Mouse (Mus musculus) cerebellum, adult (tissue): ENCODE data around the gene Katnb1.

Source experiments
- ATAC-seq: cut with Nextera tagmentation; 2 replicates; pipeline ENCODE4 v1.9.2; 2017; ENCODE audit warnings: mild to moderate bottlenecking, moderate library complexity, mixed read lengths; ENCODE audit not compliant: insufficient number of reproducible peaks, low FRiP score, low TSS enrichment

The Katnb1 gene

DNA sequence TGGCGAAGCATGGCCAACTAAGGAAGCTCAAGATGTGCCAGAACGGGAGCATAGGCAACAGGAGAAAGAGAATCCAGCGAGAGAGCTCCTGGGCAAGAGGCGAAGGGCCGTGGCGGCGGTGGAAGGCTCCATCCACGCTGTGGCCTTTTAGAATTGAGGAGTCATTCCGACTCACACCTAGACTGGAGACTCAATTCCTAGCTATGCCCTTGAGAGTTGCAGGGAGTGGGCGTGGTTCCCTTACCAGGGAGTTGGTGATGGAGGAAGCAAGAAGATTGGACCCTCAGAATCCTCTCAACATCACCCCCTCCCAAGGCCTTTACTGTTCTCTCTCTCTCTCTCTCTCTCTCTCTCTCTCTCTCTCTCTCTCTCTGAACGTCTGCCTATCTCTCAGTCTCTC lies 664 bp downstream of the Katnb1 start:
- no peak for ATAC-seq

DNA sequence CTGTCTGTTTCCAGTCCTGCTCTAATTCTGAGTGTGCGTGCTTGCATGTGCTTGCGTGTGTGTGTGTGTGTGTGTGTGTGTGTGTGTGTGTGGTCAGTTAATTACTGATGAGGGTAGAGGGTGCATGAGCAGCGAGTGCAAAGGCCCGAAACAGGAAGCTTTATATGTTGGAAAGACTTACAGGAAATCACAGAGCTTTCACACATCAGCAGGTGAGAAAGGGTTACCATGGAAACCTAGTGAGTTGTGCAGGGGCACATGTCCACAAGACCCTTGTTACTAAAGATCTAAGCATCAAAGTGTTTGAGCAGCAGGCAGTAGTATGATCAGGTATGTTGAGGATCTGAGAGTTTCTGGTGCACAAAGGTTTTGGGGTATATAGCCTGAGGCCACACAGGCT lies 3.3 kb downstream of the Katnb1 start:
- no peak for ATAC-seq

DNA sequence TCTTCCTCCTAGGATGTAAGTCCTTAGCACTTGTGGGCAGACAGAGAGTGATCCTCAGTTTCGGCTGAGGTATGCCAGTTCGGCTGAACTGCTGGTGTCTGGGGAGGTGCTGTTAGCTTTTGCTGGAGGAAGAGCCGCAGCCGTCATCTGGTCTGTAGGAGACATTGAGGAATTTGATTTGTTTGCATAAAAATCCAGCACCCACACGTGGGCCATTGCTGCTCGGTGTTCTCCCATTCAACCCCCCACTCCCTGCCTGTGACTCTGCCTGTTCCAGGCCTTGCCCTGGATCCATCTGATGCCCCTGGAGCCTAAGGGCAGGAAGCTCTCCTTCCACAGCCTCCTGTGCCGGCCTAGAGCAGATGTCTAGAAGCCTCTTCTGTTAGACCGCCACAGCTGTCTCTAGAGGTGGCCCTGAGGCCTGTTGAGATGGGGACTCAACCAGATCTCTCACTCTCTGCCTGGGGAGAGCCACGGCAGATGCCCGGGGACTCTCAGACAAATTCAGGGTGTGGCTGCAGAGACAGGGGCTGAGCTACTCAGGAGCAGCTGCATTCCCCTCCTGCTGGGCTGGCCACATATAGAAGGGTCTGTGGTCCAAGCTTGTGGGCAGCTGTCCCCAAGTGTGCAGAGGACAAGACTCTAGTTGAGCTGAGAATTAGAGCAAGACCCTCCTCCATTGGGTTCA lies 3.9 kb downstream of the Katnb1 start:
- ATAC-seq = no peak

DNA sequence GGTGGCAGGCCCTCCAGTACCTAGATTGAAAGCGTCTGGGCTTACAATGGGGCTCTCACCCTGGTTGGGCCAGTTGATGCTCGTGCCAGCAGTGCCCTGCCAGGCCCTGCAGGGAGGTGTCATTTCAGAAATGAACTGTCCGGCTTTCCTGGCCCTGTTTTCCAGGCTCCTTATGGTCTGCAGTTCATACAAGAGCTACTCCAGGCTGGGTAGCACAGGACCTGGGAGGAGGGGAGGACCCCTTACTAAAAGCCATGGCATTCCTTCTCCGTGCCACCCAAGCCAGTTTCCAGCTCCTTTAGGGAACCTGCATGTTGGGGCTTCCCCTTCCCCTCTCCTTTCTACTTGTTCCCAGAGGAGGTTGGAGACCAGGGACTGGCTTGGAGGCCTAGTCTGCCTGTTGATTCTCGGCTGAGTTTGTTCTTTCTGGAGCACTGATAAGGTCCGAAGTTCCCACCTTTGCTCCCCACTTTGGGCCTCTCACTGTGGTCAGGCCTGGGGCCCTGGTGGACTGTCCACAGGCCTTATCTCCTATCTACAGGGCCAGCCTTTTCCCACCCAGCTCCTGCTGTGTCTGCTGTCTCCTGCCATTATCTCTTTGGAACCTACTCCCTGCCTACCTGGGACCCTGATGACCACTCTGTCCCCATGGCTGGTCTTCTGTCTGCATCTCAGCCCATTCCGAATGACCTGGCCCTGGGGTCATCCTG lies 4.6 kb downstream of the Katnb1 start:
- no peak for ATAC-seq

GRCm38 (mm10) chr8:95093574-95093973 lies 12.6 kb downstream of the Katnb1 start:
- ATAC-seq = no peak

GRCm38 (mm10) chr8:95099009-95099408 lies 18.0 kb downstream of the Katnb1 start:
- ATAC-seq = 0 out of 2 replicates have a peak, but pooled peaks have one; percentile 39

DNA sequence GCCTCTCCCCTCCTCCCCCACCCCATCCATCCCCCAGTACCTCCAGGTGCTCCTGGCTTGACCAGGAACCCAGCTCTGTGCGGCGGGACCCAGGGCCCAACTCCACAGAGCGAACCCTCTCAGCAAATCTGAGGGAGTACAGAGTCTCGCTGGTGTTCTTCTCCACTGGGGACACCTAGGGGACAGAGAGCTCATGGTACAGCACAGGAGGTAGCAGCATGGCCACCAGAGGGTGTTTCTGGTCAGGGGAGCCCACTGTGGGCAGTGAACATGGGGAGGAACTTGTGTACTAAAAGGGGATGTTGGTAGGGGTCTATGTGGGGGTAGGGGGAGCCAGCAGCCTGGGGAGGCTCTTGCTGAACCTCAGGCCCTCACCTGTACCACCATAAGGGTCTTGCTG lies 21.0 kb downstream of the Katnb1 start:
- ATAC-seq = no peak

GRCm38 (mm10) chr8:95107306-95107705 lies 26.3 kb downstream of the Katnb1 start:
- no peak for ATAC-seq

DNA sequence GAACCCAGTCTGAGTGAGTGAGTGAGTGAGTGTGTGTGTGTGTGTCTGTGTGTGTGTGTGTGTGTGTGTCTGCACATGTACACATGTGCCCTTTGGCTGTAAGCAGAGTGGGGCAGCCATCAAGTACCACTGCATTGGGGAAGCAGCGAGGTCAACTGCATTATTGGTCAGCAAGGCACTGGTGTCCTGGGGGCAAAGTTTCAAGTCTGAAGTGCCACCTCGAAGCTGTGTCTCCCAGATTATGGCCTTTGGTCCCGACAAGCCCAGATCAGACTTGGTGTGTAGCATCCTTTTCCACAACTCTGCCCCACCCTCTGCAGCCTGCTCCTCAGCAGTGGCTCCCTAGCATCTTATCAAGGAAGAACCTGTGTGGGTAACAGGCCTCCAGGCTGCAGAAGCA lies 31.6 kb downstream of the Katnb1 start:
- no peak for ATAC-seq

DNA sequence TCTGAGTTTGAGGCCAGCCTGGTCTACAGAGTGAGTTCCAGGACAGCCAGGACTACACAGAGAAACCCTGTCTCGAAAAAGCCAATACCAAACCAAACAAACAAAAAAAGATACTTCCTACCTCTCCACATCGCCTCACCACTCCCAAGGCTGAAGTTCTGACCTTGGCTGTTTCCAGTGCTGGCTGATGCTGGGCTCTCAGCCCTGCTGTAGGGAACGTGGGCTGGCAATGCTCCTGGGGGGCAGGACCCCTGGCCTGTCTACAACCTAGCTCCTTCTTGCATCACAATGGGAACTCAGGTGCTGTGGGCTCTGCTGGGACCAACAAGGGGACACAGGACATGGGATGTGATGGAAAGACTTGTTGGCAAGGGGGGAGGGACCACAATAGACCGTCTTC lies 32.1 kb downstream of the Katnb1 start:
- ATAC-seq = no peak

DNA sequence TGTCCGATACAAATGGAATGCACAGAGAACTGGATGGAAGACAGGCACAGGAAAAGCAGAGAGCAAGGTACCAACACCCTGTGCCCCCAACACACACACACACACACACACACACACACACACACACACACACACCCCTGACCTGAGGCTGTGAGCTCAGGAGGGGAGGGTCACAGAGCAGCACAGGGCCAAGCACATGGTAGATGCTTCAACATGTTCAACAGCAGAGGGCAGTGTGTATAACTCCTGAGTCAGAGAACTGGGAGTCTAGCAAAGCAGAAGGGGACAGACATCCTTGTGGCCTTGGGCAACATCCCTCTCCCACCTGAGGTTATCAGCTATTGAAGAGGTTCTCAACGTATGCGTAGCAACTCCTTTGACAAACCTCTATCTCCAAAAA lies 32.8 kb downstream of the Katnb1 start:
- peak; percentile 20; the same call in 1 of the 2 replicates for ATAC-seq

DNA sequence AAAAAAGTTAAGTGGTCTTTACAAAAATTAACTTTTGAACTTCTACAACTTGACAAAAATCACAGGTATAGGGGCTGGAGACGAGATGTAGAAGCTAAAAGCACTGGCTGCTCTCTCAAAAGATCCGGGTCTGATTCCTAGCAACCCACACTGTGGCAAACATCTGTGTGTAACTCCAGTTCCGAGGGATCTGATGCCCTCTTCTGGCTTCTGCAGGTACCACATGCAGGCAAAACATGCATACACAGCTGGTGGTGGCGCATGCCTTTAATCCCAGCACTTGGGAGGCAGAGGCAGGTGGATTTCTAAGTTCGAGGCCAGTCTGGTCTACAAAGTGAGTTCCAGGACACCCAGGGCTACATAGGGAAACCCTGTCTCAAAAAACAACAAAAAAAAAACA lies 42.5 kb downstream of the Katnb1 start:
- ATAC-seq = no peak

GRCm38 (mm10) chr8:95126497-95126896 lies 45.5 kb downstream of the Katnb1 start:
- ATAC-seq = no peak

DNA sequence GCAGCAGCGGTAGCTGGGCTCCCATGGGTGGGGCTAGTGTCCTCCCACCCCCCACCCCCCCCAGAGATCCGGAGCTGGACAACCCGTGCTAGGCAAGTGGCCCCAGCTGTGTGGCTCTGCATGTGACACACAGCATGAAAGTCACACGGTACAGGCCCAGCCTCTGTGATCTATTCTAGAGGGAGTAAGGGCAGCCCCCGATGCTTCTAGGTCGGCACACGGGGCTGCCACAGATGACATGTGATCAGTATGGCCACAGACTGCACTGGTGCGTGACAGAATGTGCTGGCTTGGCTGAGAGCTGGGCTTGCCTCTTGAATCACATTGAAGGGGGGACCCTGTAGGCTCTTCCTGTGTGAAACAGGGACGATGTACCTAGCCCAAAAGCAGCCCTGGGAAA lies 46.7 kb downstream of the Katnb1 start:
- no peak for ATAC-seq

- no peak for ATAC-seq
Measured at GRCm38 (mm10) chr8:95128750-95129260, 47.8 kb downstream of the Katnb1 start.

DNA sequence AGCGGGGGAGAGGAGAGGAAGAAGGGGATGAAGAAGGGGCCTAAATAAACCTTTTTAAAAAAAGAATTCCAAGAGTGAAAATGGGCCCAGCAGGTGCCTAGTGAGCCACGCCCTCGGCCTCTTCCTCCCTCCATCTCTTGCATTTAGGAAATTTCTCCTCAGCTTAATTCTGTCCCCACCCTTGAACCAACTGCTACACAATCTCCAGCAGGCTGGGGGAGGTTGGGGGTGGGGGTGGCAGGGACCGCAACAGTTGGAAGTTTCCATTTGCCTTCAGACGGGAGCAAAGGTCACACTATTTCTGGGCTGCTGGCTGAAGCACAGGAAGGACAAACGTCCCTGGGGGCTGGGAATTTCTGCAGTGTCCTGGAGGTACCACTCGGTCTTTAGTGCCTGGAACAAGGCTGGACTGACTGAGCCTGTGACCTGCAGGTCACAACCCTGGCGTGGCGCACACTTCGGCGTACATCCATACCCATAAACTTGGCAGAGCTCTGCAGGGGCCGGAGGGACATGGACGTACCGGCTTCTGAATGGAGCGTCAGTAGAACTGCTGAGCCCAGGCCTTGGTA lies 50.1 kb downstream of the Katnb1 start:
- no peak for ATAC-seq

GRCm38 (mm10) chr8:95131983-95132382 lies 51.0 kb downstream of the Katnb1 start:
- ATAC-seq = no peak

GRCm38 (mm10) chr8:95134186-95134585 lies 53.2 kb downstream of the Katnb1 start:
- ATAC-seq = no peak

DNA sequence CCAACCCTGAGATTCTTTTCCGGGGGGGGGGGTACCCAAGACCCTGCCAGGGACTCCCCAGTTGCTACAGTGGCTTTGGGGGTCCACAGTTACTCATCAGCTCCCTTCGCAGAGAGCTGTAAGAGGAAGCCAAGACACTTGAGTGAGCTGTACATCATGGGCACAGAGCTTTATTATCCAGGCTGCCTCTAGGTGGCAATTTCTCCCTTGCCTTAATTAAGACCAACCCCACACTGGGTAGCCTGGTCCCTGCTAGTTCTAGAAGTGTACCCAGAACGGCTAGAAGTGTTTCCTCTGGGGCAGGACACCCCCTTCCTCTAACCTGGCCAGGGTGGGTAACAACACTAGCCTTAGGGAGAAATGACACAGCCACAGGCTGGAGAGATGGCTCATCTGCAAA lies 54.3 kb downstream of the Katnb1 start:
- no peak for ATAC-seq

DNA sequence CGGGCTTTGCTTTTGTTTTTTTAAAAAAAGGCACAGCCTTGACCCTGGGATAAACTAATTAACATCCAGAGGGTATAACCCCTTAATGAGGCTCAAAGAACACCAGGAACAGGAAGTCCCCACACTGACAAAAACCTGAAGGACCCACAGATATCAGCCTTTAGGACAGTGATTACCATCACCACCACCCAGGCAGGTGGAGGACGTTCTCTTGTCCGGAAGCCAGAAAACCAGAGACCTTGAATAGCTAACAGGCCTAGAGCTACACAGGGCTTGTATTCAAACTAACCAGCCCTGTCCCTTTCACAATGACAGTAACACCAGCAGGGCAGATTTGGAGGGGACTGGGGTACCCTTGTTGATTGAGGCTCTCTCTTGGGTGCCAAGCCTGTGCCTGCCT lies 55.2 kb downstream of the Katnb1 start:
- ATAC-seq = no peak

DNA sequence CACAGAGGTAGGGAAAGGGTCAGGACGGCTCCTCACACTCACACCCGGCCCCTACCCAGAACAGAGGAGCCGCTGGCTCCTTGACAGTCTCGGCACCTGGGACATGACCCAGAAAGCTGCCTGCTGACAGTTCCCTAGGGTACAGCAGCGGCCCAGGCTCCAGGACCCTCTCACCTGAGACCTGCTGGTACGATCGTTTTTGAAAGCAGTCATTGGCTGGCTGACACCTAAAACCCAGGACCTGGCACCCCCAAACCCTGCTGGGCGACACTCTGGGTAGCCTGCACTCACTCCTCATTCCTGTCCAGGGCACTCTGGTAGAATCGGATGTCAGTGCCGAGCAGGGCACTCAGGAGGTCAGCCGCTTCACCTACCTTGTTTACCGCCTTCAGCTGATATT lies 56.2 kb downstream of the Katnb1 start:
- 0 out of 2 replicates have a peak, but pooled peaks have one; percentile 2 for ATAC-seq
